Mouse (Mus musculus): ENCODE data around the gene Adrb1.

Adrb1 gene

DNA sequence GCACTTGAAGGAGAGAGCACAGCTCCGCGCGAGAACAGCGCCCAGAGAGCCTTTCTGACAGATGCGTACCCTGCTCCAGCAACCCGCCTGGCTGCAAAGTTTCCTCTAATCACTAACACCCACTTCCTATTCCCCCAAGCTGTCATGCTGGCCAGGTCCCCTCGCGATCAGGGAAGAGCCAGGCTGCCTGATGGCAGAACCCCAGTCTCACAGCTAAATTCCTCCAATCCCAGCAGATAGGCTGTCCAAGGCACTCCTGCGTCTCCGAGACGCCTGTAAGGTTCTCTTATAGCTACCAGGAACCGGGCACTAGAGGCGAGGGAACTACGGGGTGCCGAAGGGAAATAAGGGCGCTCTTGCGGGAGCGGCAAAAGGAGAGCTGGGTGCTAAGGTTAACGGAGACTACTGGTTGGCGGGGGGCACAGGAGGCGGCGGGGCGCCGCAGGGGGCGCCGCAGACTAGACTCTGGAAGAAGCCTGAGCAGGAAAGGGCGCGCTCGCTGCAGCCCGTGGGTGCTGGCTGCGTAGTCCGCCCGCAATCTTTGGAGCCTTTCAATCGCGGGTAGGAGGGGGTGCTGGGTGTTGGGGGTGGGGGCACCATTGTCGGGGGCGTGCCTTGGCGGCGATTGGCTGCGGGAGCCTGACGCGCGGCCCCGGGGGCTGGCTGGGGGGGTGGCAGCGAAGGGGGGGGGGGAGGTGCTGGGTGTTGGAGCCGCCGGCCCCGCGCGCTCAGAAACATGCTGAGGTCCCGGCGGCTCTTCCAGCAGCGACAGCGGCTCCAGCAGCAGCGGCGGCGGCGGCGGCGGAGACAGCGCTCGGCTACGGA, at the start of gene Adrb1:
Adrb1 (plus strand) TSS at position 813 of the 825 bp plus-strand sequence.
- DNase-seq (ENCODE audit: low spot score) = no peak

DNA sequence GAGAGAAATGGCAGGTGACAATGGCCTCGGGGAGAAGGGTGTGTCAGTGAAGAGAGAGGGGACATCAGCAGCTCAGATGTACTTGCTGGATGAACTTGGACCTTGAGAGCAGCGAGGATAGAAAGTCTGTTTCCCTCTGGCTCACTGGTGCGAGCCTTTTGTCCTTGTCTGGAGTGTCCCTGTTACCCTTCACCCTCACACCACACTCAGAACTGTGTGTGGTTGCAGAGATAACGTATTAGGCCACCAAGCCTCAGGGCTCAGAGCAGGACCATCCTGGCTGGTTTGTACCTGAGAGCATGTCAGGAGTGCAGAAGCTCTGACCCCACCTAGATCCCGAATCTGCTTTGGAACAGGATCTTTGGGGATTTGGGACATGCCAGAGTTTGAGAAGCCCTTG, 46.3 kb upstream of the Adrb1 start:
- DNase-seq (ENCODE audit: low spot score) = no peak

DNA sequence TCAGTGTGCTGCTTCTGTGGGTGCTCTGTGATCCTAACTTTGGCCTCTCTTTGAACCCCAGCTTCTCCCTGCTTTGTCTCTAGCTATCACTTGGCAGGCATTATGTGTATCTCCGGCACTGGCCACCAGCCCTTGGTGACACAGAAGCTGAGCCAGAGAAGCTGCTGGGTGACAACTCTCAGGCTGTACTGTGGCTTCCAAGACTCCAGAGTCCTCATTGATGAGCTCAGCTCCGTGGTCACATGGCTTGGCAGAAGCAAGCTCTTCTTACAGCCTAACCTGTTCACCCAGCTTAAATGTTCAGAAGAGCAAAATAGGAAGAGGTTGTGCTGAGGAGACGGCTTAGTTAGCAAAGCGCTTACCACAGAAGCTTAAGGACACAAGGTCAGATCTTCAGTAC, 45.5 kb upstream of the Adrb1 start:
- DNase-seq (ENCODE audit: low spot score) = no peak

DNA sequence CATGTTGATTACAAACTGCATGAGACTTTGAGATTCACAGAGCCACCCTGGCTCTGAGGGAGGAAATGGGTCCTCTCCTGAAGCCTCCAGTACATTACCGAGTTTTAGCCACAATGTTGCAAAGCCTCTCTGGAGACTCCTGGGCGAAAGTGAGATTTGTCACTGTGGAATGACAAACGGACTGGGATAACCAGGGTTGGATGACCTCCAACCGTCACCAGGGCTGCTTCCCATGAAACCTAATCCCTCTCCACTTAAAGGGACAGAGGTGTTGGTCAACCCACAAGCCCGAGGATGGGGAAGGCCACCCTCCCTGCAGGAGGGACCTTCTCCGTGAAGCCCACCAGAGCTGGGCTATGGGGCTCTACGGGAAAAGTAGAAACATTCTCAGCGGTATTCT, 44.4 kb upstream of the Adrb1 start:
- DNase-seq (ENCODE audit: low spot score) = no peak

DNA sequence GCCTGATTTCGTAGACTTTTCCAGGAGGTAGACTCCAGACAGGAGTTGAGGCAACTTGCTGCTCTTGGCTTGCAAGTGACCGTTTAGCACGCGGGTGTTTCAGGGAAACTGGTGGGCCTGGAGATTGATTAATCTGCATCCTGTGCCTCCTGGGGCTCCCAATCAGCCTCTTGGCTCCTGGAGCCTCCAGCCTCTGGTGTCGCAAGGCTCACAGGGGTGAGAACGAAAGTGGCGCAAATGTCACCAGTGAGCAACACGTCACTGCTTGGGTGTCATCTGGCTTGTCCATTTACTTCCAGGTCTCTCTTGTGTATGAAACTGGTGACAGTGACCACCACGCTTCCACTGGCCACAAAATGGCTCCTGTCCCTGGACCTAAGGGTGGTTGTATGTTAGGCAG, 43.5 kb upstream of the Adrb1 start:
- no peak for DNase-seq (ENCODE audit: low spot score)

DNA sequence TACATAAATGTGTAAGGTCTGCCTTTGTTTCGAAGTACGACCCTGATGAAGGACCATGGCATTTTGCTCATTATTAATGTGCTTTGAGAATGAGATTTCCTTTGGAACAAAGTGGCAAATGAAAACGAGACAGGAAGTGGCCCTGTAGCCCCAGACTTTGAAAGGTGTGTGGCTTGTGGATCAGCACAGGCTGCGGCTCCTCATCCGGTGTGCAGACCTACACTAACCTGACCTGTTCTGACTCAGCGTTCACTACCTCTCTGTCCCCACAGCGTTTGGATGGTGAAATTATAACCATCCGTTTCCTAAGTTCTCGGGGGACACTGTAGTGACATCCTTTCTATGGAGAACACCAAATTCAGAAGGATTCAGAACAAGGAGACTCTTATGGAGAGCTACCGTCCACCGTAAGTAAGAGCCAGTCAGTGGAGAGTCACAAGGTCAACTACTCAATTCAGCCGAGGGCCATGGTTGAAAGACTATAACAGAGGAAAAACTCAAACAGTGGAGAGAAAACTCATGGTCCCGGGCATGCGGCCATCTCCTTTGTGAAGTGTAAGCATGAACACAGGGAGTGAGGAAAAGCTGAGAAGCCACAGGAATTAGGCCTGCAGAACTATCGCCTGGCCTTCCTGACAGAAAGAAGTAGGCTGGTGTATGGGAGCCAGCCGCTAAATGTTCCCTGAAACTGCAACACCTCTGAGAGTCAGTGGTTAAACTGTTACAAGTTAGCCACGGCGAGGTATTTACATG, 42.6 kb upstream of the Adrb1 start:
- DNase-seq (ENCODE audit: low spot score) = no peak

DNA sequence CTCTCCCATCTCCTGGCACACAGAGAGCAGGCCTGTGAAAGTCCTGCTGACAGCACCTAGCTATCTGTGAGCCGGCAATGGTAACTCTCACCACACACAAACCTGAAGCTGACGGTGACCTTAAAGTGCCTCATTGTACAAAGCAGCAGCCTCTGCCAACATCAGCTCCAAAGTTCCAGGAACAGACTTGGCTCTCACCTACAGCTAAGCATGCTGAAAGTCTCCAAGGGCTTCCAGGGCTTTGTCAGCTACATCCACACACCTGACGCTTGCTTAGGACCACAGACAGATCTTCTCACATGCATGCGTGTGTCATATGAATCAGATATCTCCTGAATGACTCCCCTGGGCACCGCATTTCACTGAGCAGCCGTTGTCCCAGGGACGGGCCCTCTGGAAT, 42.0 kb upstream of the Adrb1 start:
- no peak for DNase-seq (ENCODE audit: low spot score)

DNA sequence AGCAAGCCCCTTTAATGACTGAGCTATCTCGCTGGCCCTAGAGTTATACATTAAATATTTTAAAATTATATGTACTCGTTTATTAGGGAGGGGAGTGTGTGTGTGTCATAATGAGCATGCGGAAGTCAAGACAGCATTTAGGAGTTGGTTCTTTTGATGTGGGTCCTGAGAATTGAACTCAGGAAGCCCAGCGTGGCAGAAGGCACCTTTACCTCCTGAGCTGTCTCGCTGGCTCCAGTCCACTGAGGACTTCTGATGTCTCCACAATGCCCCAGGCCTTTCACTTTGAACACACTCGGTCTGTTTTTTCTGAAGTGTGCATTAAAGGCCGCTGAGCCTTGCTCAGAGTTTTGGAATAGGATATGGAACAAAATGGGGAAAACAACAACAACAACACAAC, 39.7 kb upstream of the Adrb1 start:
- DNase-seq (ENCODE audit: low spot score) = peak; percentile 39

DNA sequence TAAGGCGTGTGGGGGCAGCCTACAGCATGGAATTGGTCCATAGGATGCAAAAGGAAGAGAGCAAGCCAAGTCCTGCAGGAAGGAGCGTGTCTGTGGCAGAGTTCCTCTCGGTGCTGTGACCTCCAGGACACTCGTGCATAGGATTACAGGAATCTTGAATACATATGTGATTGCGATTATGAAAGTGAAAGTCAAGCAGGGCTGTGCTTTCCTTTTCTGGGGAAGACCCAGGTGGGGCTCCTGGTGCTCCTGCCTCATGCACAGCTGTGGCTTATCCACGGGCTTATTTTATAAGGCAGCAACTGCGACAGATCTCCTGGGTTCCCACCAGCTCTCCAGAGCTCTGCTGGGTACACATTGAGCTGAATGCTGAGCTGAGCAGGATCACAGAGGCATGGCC, 39.2 kb upstream of the Adrb1 start:
- DNase-seq (ENCODE audit: low spot score) = no peak

DNA sequence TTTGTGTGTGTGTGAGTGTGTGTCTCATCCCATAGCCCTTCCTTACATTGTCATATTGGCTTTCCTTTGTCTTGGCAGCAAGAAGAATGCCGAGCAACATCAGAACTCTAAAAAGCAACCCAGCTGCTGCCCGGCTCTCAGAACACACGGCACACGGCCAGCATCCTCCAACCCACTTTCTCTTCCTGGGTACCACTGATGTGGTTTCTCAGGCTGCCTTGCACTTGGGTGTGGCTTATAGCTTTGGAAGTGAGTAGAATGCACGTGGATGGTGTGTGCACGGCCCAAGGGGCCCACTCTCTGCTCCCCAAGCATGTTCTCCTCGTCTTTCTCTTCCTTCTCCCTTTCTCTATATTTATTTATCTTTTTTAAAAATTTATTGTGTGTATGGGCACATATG, 36.5 kb upstream of the Adrb1 start:
- peak; percentile 50 for DNase-seq (ENCODE audit: low spot score)

DNA sequence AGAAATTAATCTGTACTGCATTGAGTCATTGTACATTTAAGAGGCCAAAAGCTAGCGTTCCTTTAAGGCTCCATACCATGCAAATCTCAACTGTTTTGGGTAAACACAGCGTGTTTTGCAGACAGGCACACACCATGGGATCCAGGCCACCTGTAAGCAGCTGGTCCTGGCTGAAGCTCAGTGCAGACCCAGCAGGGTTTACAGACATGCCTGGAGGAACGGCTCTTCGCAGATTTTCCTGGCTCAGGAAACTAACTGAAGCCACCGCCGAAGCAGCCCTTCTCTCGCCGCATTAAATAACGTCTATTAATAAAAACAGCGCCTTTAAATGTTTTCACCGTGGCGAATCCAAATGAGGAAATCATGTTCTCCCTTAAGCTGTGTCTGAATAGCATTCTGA, 35.8 kb upstream of the Adrb1 start:
- DNase-seq (ENCODE audit: low spot score) = no peak

DNA sequence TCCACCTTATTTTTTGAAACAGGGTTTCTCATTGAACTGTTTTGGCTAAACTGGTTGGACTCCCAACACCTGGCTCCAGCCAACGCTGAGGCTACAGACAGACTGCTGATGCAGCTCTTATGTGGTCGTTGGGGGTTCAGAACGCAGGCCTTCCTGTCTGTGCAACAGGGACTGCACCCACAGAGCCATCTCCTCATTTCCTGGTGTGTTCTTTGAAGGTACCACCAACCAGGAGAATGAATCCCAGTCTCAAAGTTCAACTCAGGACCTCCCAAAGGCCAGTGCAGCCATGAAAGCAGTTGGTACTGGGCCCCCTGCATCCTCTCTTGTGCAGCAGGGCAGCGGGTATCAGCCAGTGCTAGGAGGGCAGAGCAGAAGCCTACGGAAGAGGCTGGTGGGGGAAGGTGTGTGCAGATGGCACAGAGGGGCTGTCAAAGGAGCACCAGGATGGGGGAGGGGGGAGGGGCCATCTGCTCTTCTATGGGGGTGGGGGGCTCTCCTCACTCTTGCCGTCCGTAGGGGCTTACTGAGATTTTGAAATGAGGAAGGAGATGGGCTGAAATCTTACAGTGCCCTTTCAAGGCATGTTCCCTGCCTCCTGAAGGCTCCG, 34.9 kb upstream of the Adrb1 start:
- DNase-seq (ENCODE audit: low spot score) = no peak

DNA sequence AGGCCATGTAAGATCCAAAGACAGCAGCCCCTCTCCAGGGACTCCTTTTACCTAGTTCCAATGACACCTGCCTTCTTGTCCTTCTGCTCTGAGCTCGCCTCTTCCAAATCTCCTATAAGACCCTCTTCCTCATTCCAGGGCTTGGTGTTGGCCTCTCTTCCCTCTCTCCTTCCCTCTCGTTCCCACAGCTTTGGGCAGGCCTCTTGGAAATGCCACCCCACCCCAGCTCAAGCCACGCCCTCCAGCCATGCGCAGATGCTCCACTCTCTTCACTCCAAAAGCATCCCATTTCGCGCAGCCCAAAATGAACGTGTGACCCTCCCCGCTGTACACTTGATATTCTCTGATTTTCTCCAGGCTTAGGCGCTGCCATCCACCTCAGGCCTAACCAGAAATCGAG, 34.3 kb upstream of the Adrb1 start:
- no peak for DNase-seq (ENCODE audit: low spot score)

DNA sequence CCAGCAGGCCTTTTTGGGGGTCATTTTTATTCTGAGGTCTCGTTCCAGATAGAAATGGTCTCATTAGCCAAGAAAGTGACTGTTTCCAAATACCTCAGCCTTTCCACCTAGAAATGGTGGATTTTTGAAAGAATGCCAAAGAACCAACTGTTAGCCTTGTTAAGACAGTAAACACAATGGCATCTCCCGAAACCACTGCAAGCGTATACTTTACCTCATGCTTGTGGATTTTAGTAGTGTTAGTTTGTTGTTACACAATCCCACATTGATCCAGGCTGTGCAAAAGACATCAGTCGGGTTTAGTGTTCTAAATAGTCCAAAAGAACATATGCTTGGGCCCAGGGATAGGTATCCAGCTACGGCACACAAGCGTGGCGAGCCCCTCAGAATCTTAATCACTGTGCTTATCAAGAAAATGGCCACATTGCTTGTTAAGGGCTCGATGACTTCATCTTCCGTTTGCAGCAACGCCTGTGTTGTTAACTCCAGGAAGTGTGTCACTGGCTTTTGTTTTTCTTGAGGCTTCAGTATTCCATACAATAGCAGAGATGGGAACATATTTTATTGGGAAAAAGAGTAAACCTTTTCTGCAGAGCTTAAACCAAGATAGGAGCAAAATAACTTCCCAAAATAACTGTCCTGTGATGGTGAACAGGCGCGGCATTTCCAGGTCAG, 33.2 kb upstream of the Adrb1 start:
- no peak for DNase-seq (ENCODE audit: low spot score)

DNA sequence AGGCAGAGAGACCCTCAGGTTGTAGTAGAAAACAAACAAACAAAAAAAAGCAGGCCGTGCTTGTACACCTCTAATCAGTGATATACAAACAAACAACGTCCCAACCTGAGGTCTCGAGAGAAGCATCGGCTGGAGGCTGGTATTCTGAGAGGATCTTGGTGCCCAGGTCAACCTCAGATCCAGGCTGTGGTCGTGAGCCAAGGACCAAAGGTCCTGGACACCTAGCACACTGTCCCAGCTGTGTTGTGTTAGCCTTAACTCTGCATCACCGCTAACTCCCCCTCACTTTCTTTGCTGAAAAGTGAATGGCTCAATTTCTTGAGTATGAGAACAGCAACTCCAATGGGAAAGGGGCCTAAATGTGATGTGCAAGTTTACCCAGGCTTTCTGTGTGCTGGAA, 32.5 kb upstream of the Adrb1 start:
- no peak for DNase-seq (ENCODE audit: low spot score)

DNA sequence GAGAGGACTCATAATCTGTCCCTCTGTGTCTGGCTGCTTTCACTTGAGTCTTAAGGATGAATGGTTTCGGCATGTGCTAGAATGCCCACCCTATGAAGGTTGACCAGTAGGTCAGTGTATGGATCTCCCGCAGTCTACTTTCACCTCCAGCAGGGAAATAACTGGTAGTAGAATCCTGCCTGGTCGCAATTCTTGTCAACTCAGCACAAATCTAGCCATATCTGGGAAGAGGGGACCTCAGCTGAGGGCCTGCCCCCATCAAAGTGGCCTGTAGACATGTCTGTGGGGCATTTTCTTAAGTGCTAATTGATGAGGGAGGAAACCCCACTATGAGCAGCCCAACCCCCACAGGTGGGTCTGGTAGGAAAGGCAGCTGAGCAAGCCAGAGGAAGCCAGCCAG, 30.9 kb upstream of the Adrb1 start:
- no peak for DNase-seq (ENCODE audit: low spot score)

DNA sequence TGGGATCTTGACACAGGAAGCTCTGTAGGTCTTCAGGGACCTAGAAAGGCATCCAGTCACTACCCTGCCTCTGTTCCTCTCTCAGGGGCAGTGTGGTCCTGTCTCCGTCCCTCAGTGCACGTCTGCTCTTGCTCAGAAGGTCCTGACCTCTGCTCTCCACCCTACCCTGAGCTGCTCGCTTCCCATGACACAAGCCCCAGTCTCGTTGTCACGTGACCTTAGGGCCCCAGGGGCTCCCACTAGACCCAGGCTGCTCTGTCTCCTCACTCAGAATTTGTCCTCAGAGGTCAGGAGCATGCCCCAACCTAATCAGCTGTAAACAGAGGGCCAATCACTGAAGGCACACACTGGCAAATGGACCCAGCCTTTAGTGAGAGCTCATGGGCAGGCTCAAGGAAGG, 29.5 kb upstream of the Adrb1 start:
- no peak for DNase-seq (ENCODE audit: low spot score)

DNA sequence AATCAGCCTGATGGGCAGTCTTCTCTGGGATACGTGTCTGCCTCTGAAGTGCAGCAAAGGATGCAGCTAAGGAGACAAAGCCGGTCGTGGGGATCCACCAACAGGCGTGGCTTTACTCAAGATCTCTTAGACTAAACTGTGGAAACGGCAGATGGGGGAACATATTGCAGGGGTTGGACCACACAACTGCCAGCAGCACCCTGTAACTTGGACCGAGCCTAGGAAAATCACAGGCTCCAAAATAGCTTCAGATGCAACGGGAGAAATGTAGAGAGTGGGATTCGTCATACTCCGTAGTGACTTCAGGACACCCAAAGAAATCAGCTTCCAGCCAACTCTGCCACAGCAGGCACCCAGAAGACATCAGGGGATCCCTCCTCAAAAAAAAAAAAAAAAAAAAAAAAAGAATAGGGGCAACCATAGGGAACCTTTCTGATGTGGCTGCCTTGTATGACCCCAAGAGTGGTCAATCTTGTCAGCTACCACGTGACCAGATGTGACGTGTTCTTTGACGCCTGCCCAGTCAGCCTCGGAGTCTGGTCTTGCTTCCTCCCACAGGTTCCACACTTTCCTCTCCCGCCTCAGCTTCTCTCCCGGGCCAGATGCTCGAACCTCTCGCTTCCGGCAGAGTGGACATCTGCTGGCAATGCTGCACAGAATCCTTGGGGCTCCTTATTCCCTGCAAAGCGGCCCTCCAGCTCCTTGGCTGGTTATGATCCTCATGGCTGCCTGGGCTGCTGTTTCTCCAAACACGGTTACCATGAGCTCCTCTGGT, 24.4 kb upstream of the Adrb1 start:
- DNase-seq (ENCODE audit: low spot score) = no peak

DNA sequence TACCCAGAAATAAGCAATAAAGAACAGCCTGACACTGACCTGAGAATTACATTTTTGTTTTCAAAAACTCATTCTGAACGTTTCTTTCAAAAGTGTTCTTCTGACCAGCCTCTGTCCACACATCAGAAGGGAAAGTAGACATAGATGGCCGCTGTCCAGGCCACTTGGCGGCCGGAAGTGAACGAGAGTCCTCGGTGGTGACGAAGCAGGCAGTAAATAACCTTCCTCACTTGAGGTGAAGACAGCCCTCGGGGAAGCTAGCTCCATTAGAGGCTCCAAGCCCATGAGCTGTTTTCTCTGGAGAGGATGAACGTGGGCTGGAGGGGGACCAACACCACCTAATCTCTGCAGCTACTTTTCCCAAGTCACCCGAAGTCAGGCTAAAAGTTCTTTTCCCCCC, 21.2 kb upstream of the Adrb1 start:
- no peak for DNase-seq (ENCODE audit: low spot score)

DNA sequence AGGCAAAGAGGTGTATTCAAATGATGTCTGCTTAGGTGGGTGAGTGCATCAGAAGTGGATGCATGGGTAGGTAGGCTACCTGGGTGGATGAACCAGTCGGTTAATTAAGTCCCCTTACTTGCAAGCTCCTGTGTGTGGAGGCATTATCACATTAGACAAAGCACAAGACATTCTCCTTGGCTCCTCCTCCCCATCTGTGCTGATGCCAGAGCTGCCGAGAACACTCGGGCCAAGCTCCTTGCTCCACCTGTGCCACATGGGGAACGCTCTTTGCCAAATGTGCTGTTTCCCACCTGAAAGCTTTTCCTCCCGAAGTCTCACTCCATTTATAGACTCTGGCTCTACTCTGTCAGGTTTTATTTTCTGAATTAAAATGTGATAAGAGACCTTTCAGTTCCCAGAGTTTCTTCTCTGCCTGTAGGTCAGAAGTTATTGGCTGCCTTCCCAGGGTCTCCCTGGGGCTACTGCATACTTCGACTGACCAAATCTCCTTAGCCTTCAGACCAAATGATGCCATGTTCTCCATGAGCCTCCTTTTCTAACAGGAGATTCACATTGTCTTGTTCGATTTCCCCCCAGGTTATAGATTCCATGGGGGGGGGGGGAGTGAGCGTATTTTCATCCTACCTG, 20.5 kb upstream of the Adrb1 start:
- DNase-seq (ENCODE audit: low spot score) = no peak

DNA sequence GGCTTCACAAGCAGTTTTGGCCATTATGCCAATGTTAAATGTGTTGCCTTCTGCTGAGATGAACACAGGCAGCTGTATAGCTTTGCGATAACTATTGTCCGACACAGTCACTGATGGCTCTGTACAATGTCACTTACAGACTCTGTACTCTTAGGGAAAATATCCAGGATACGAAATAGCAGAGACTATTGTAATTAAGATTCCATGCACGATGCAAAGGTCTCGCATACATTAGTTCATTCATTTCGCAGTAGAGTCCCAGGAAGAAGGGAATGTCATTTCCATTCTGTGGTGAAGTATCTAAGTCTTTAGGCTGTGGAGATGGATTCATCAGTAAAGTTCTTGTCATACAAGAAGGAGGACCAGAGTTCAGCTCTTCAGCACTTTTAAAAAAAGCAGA, 20.0 kb upstream of the Adrb1 start:
- DNase-seq (ENCODE audit: low spot score) = no peak

All from T-cell, adult 2 months (primary cell).